Mouse (Mus musculus) megakaryocyte, embryonic 14.5 days (primary cell): ENCODE measurements around the gene Hspb7.

Experiments used
- FLI1 ChIP-seq: IDR thresholded peaks from 2 replicates; pipeline ENCODE4 v1.6.1; 2012; ENCODE audit warnings: low read length, inconsistent platforms, mixed read lengths
- GATA1 ChIP-seq: IDR thresholded peaks from 3 replicates; pipeline ENCODE4 v1.6.1; 2012; ENCODE audit warnings: mixed read lengths, low read length, inconsistent platforms, borderline replicate concordance

- TF ChIP-seq GATA1 (no peak), FLI1 (no peak)
Observed at GRCm38 (mm10) chr4:141432666-141433065, 12.1 kb downstream of the Hspb7 start.
